Mouse (Mus musculus) cerebellum, adult 18-20 months (tissue): ENCODE results near the gene Olfr705.
"Not testable (repeated sequence)": the region's sequence is repeated elsewhere in the genome, so short reads cannot be mapped to it uniquely, and the experiment has no call there.

Source experiments
- DNase-seq, 2 experiments: peaks; one replicate each; pipeline ENCODE4 v3.0.0; 2021

Olfr705 gene

DNA sequence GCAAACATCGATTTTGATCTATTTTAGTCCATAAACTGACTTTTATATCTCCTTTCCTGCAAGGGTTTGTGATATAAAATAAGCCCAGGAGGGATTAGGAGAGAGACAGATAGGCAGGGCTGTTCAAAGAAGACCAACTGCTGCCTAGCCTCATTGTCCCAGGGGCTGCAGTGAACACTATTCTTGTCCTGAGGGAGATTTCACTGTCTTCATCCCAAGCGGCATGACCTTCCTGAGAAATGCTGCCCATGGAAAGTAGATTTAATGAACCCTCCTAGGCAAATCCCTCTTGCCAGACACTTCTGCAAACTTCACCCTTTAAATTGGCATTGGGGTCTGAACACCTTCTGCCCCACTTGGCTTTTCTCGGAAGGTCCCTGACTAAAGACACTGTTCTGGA lies at the start of gene Olfr705:
TSS of gene Olfr705 (minus strand) at position 101 of the 400 bp plus-strand sequence.
- no peak for DNase-seq

DNA sequence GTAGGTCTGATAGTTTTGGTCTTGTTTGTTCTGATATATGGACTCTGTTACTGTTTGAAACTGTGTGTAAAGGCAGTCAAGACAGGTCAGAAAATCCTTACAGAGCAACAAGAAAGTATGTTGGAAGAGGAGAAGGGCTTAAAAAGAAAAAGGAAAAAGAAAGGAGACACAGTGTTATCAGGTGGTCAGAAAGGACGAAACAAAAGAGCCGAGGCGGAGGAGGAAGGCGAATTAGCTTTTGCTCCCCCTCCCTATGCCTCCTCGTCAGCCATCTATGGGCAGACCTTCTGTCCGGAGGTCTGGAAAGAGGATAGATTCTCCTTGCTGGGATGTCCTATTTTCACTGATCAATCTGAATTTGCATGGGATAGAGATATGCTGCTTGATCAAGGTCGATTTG lies 44.3 kb upstream of the Olfr705 start:
- peak in 1 of 2 experiments; percentile 5 for DNase-seq

DNA sequence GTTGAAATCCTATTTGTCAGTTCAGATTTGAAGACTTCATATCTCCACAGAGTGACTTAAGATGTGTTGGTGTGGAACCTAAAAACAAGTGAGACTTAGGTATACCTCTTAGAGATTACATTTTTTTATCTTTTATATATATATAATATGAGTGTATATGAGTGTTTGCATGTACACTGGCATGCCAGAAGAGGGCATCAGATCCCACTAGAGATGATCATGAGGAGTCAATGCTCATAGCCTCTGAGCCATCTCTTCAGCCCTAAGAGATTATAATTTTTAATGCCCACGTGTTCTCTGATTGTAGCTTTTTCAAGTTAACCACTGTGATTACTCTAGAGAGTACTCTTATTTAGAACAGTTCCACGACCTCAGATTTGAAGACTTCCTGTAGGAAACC lies 31.0 kb upstream of the Olfr705 start, which contains the start of gene Olfr1532-ps1:
TSS of gene Olfr1532-ps1 (plus strand) at position 326 of the 400 bp plus-strand sequence.
- no peak for DNase-seq

DNA sequence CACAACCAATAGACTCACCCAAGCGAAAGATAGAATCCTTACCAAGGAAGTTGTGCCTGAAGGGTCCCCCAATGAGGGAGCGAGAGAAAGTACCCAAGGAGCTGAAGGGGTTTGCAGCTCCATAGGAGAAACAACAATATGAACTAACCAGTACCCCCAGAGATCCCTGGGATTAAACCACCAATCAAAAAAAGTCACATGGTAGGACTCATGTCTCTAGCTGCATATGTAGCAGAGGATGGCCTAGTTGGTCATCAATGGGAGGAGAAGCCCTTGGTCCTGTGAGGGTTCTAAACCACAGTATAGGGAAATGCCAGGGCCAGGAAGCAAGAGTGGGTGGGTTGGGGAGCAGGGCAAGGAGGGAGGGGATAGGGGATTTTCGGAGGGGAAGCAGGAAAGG lies 24.4 kb upstream of the Olfr705 start, which contains the start of gene Olfr707:
TSS of gene Olfr707 (minus strand) at position 101 of the 400 bp plus-strand sequence.
- not testable (repeated sequence) for DNase-seq

DNA sequence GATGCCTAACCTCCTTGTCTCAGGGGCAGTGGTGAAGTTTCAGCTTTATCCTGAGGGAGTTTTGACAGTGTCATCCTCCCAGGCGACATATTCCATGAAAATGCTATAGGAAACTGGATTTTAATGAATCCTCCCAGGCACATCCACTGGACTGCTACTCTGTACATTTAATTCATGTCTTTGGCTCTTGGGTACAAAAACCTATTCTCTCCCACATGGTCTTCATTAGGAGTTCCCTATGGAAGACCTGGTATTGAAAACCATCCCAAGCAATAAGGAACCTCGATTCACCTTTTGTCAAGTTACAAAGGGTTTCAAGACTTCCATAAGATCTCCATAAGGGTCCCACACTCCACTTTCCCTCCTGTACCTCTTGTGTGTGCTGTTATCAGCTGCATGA lies 11.4 kb upstream of the Olfr705 start, which contains the start of gene Olfr706:
TSS of gene Olfr706 (minus strand) at position 101 of the 400 bp plus-strand sequence.
- no peak for DNase-seq

DNA sequence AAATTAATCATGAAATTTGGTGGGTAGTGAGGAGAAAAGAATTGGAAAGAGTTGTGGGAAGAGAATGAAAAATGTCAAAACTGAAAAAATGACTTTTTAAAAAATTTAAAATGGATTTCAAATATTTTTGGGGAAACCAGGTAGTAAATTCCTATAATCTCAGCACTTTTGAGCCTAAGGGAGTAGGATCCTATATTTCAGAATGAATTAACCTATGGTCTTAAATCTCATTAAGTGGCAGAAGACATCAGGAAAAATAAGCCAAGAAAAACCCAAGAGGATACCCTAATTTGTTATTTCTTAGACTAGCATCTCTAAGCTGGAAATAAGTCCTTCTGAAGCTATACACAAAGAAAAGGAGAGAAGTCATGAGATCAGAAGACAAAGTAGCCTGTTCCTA lies 13.8 kb downstream of the Olfr705 start, which contains the start of gene Olfr704:
TSS of gene Olfr704 (plus strand) at position 301 of the 400 bp plus-strand sequence.
- no peak for DNase-seq

DNA sequence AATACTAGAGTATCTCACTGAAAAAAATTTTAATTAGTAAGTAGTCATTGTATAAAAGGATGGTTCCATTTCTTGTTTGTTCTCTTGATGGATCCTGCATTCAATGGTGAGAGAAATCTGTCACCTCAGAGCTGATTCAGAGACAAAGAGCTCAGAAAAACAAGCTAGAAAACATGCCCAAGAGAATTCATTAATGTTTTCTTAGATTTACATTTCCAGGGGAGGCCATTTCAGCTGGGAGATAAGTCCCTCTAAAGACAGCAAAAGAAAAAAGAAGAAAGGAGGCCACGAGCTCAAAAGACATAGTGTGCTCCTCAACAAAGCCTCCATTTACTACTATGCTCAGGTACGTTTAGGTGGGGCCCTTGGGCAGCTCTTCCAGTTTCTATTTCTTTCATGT lies 33.6 kb downstream of the Olfr705 start, which contains the start of gene Olfr703:
TSS of gene Olfr703 (plus strand) at position 301 of the 400 bp plus-strand sequence.
- DNase-seq, result no peak

DNA sequence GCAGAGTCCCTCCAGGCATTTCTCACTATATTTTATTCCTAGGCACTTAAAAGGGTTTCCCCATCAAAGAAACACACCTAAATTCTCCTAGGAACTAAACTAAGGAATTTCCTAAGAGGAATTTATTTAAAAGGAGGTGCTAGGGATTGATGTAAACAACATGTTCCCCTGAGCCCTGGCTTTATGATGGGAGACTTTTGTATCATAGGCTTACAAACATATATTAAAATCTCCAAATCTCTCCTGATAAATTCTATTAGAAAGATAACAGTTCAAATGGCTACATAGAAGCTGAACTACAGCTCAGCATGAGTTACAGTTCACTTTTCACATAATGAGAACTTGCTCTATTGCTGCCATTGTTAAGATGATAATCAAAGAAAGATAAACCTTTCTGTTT lies 42.9 kb downstream of the Olfr705 start, which contains the start of gene Olfr702:
TSS of gene Olfr702 (minus strand) at position 101 of the 400 bp plus-strand sequence.
- DNase-seq, result no peak
